Mouse (Mus musculus) adrenal gland (tissue): ENCODE data around the gene Casr.

Experiments used
- intact Hi-C: fragments of 180-260 bp; cut with DNase I; formaldehyde crosslinking; loops from one replicate; pipeline ENCODE4 v1.15.1; 2025

Casr gene

GRCm38 (mm10) chr16:36523095-36523494 lies 38.8 kb downstream of the Casr start:
- intact Hi-C loops: no loop called here

- intact Hi-C loops: no loop called here
Measured at GRCm38 (mm10) chr16:36516355-36516754, 45.6 kb downstream of the Casr start.

- intact Hi-C loops: no loop called here
Measured at GRCm38 (mm10) chr16:36507300-36507699, 54.6 kb downstream of the Casr start.

- intact Hi-C loops: no loop called here
Measured at GRCm38 (mm10) chr16:36506827-36507226, 55.1 kb downstream of the Casr start.

- intact Hi-C loops: no loop called here
Measured at GRCm38 (mm10) chr16:36505913-36506312, 56.0 kb downstream of the Casr start.

- intact Hi-C loops: no loop called here
Measured at GRCm38 (mm10) chr16:36505134-36505533, 56.8 kb downstream of the Casr start.

- intact Hi-C loops: no loop called here
Measured at GRCm38 (mm10) chr16:36502286-36502685, 59.7 kb downstream of the Casr start.

GRCm38 (mm10) chr16:36492420-36492819 lies 69.5 kb downstream of the Casr start:
- intact Hi-C loops: no loop called here

GRCm38 (mm10) chr16:36476866-36477265 lies 85.1 kb downstream of the Casr start:
- intact Hi-C loops: no loop called here

- intact Hi-C loops: no loop called here
Measured at GRCm38 (mm10) chr16:36475530-36475929, 86.4 kb downstream of the Casr start.

GRCm38 (mm10) chr16:36474849-36475248 lies 87.1 kb downstream of the Casr start:
- intact Hi-C loops: loop anchor here (5.0 kb wide), 2 partner anchors 263 to 537 kb away; partner anchors contain the start of genes Gm5416 and Polq

- intact Hi-C loops: loop anchor here (2.0 to 5.0 kb wide), 4 partner anchors 149 to 539 kb away; partner anchors contain the start of genes Gm5416 and Polq
Measured at GRCm38 (mm10) chr16:36473217-36474216, 88.4 kb downstream of the Casr start.

- intact Hi-C loops: loop anchor here (5.0 kb wide), 2 partner anchors 259 to 541 kb away; partner anchors contain the start of genes Gm5416 and Polq
Measured at GRCm38 (mm10) chr16:36471066-36471633, 90.8 kb downstream of the Casr start.

GRCm38 (mm10) chr16:36469955-36470478 lies 91.9 kb downstream of the Casr start:
- intact Hi-C loops: loop anchor here (5.0 kb wide), 2 partner anchors 258 to 542 kb away; partner anchors contain the start of genes Gm5416 and Polq

GRCm38 (mm10) chr16:36469367-36469766 lies 92.6 kb downstream of the Casr start:
- intact Hi-C loops: no loop called here

GRCm38 (mm10) chr16:36468862-36469261 lies 93.1 kb downstream of the Casr start:
- intact Hi-C loops: no loop called here

GRCm38 (mm10) chr16:36467936-36468335 lies 94.0 kb downstream of the Casr start:
- intact Hi-C loops: no loop called here

GRCm38 (mm10) chr16:36465436-36465835 lies 96.5 kb downstream of the Casr start:
- intact Hi-C loops: no loop called here

GRCm38 (mm10) chr16:36464076-36464475 lies 97.9 kb downstream of the Casr start:
- intact Hi-C loops: no loop called here

GRCm38 (mm10) chr16:36460426-36460825 lies 101.5 kb downstream of the Casr start:
- intact Hi-C loops: no loop called here

GRCm38 (mm10) chr16:36455342-36455802 lies 106.6 kb downstream of the Casr start, which contains the start of gene Stfa3:
Stfa3 (minus strand) TSS chr16:36455392.
- intact Hi-C loops: no loop called here
